Mouse (Mus musculus) adrenal gland, postnatal 36 days (tissue): ENCODE results near the gene Rac2. TPM values are rescaled to one million over a fixed set of nuclear protein-coding genes. Genes with fewer than 3 reads are reported as not detected.

Experiments used
- DNase-seq, 2 experiments: peaks; one replicate each; pipeline ENCODE4 v3.0.0; 2021; ENCODE audit warnings: mixed read lengths in 1 of 2
- total RNA-seq, 2 experiments: library from RNA; stranded (reverse); gene quantifications; 2 replicates each; pipeline ENCODE4 v1.2.3; 2021

Gene Rac2
- total RNA-seq, 2 experiments from 2014 or later, result 3.3 to 3.7 TPM

DNA sequence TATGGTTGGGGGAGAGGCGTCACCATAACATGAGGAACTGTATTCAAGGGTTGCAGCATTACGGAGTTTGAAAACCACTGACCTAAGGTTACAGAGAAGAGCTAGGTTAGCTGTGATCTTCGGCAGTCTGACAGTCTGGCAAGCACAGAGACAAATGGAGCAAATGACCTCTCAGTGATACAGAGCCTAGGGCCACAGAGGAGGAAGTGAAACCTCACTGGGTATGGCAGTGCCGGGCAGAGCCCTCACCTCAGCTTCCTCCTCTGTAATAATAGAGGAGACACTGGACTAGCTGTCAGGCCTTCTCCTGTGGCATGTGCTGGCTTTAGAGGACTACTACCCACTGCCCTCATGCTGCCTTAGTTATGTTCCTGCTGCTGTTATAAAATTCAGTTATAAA lies 16.3 kb upstream of the Rac2 start:
- no peak for DNase-seq

DNA sequence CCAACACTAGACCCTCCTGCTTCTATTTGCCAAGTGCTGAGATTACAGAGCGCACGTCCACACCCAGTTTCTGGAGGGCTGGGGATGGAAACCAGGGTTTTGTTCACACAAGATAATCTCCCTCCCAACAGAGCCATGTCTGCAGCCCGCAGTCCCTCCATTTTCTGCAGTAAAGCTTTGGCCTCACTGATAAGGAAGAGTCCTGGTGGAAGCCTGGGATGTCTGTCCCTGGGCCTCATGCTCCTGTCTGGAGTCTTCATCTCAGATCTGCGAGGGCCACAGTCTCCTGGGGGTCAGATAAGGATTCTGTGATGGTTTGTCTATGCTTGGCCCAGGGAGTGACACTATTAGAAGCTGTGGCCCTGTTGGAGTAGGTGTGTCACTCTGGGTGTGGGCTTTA lies 15.5 kb upstream of the Rac2 start:
- no peak for DNase-seq

DNA sequence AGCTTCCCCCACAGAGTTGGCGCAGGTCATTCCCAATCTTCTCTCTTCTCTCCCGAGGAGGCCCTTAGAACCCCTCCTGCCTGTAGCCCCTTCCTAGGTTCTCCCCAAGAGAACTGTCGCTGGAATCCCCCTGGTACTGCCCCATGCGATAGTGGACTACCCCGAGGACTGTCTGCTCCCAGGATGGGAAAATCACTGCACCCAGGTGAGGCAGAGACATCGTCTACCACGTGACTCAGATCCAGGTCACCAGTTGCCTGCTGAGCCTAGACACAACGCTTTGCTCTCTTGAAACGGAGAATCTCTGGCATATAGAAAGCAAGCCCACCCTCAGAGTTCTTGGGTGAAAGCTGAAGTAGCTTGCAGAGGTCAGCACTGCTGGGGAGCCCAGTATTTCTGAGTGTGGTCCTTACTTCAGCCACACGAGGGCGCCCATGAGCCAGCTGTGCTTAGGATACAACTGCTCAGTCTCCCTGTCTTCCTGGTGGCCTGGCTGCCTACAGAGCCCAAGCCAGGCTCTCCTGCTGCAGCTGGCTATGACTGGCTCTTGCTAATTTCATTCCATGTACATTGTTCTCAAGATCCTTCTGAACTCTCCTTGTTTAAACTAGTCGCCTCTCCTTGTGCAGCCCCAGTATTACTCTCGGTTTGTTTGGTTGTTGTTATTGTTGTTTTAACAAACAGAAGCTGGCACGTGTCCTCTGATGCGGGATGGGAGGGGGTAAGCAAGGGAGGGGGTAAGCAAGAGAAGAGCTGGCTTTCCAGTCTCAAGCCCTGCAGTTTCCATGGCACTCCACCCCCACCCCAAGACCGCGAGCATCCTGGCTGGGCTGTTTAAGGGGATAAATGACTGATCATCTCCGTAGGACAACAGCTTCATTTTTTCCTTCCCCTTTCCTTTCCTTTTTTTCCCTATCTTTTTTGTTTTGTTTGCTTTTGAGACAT lies 14.7 kb upstream of the Rac2 start:
- DNase-seq, result peak; percentile 90

DNA sequence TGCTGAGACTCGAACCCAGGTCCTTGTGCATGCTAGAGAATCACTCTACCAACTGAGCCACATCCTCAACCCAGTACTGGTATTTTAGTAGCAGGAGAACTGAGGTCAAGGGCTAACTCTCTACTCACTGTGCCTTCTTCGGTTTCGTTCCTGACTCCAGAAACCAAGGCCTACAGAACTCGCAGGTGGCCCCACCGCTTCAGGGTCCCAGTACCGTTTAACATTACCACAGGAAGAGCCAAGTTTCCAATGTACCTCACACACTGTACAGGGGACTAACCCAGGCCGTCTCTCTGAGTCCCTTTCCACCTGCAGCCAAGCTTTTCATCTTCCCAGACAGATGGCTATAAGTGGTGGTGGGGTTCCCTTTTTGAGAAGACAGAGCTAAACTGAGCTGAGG lies 12.8 kb upstream of the Rac2 start:
- DNase-seq, result no peak

DNA sequence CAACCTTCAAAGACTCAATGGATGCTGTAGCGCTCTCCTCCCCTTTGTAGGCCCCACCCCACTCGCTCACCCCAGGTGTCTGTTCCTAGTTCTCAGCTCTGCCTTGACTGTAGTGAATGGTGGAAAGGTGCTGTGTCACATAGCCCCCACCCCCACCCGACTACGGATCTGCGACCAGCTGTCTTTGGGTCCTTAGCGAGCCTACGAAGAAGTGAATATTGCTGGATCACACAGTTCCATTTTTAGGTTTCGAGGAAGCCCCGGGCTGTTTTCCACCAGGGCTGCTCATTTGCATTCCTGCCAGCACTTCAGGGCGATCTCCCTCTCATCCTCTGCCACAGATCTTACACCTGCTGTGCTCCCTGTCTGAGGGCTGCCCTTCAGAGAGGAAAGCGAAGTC lies 10.8 kb upstream of the Rac2 start:
- no peak for DNase-seq

DNA sequence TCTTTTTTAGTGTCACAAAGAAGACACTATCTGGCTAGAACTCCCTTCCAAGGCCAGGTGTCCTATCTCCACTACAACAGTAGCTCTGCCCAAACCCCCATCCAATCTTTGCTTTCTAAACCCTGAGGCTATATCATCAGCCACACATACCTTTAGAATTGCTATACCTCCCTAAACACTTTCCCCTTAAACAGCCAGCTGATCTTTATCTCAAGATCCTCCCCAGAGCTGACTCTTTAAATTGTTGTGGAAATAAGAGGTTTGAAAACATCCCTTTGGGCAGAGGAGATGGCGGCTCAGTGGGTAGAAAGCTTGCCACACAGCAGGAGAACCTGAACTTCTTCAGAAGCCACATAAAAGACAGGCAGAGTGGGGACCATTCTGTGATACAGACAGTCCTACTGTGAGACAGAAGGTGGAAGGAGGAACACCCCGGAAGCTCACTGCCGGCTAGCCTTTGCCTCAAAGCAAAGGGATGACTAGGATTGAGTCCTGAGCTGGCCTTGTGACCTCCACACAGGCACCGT lies 3.8 kb upstream of the Rac2 start:
- DNase-seq, result no peak

DNA sequence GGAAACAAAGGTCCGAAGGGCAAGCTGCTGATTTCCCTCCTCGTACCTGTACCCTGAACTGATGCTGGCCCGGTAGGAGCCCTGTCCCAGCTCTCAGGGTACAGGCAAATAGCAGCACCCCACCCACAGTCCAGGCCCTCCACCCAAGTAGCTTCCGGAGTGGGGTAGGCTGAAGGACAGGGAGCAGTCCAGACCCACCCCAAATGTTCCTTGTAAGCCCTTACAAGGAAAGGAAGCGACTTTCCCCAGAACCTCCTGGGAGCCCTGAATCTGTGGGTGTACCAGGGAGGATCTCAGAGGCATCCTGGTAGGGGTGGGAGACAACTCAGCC lies 348 bp downstream of the Rac2 start:
- no peak for DNase-seq

DNA sequence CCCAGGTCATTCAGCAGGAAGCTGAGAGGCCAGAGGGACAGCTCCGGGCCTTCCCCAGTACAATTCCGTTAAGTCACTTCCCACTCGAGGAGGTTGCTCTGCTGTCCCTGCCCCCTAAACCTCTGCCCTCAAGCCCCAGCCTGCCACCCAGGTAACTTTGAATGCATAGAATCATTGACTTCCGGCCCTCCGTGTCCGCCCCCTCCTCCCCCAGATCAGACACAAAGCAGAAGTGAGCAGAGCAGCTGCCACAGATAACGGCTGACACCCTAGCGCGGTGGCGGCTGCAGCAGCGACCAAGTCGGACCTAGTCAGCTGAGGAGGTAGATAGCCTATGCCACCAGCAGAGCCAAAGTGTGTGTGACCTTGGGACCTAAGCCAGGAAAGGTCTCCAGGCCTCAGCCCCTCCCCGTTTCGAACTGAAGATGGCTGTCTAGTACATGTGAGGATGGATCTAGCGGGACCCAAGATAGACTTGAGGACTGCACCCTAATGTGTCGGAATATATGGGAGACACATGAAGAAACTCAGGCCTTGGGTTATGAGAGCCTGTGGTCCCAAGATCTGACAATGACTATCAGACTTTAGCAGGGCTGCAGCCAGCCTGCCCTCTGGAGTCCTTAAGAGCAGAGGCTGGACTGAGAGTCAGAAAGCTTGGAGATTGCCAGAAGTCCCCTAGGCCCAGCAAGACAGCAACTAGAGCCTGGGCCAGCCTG lies 871 bp downstream of the Rac2 start:
- peak; percentile 17 to 31 for DNase-seq

DNA sequence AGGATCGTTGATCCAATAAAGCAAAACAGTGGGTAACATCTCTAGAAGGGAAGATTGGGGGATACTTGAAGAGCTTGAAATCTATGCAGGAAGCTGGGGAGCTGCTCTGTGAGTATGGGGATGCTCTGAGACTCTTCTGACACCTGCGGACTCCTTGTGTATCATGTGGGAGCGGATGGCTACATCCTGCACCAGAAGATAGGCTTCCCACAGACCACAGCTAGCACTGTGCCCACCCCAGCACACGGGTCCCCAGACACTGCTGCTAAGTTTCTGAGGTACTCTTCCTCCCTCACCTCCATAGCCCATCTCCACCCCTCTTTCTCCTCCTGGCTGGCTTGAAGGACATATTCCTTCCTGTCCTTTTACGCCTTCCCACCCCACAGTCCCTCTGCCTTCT lies 2.4 kb downstream of the Rac2 start:
- DNase-seq, result no peak

DNA sequence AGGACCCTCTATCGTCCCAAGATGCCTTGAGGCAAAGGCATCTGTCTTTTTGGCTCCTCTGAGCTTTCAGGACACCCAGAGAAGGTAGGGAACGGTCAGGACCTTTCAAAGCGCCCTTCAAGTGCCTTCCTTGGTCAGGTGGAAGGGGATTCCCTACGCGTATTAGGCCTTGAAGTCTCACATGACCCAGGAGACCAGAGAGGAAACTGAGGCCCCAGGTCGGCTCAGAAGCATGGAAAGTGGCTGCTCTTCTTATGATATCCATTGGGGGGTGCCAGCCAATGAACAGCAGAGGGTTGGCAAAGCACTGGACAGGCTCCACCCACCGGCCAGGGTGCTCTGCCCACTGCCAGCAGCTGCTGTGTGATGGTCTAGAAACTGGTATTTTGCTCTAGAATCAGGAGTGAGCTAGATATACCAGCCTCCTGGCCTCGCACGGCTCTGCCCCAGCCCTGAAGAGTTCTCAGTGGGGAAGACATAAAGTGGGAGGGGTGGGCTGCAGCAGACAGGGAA lies 4.9 kb downstream of the Rac2 start:
- DNase-seq, result no peak

DNA sequence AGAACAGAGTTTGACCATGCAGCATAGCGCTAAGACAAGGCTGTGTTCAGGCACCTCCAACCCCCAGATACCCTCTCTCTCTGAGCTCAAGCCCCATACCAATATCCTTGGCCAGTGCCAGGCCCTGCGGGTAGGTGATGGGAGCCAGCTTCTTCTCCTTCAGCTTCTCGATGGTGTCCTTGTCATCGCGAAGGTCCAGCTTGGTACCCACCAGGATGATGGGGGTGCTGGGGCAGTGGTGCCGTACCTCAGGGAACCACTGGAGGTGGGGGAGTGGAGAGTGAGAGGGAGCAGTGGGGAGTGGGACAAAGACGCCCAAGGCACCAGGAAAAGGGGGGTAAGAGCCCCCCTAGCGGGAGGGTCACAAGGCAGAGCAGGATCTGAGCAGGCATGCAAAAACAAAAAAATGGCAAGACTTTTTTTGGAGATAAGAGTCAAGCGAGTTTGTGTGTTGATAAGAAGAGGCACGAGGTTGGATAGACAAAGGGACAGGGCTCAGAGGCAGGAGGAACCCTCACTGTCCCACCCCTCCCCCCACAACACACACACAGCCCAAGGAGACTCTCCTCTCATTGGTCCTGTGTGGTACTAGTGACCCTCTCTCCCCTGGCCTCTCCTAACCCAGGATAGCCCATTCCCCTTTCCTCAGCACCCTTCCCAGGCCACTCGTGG lies 7.7 kb downstream of the Rac2 start:
- no peak for DNase-seq

DNA sequence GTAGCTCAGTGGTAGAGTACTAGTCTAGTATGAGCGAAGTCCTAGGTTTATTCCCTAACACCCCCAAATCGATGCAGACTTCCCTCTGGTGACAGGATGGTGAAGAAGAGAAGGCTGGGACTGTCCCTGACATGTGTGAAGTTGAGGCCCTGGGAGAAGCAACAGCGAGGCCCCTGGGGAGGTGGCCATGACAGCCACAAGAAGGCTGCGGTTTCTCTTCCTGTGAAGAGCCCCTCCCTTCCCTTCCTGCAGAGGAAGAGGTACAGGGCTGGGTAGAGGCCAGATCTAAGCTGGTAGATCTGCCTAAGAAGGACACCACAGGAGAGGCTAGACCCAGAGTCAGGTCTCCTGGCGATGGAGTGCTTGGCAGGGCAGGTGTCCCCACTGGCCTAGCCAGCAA lies 8.6 kb downstream of the Rac2 start:
- DNase-seq, result no peak

DNA sequence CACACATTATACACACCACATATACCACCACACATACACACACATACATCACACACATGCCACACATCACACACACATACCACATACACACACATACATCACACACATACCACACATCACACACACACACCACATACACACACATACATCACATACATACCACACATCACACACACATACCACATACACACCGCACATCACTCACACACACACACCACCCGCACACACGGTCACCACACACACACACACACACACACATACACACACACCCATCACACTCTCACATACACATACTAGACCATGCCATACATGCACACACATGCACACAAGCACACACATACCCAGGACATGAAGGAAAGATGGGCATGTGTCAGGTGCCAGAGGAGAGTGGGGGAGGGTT lies 9.2 kb downstream of the Rac2 start:
- DNase-seq, result no peak

DNA sequence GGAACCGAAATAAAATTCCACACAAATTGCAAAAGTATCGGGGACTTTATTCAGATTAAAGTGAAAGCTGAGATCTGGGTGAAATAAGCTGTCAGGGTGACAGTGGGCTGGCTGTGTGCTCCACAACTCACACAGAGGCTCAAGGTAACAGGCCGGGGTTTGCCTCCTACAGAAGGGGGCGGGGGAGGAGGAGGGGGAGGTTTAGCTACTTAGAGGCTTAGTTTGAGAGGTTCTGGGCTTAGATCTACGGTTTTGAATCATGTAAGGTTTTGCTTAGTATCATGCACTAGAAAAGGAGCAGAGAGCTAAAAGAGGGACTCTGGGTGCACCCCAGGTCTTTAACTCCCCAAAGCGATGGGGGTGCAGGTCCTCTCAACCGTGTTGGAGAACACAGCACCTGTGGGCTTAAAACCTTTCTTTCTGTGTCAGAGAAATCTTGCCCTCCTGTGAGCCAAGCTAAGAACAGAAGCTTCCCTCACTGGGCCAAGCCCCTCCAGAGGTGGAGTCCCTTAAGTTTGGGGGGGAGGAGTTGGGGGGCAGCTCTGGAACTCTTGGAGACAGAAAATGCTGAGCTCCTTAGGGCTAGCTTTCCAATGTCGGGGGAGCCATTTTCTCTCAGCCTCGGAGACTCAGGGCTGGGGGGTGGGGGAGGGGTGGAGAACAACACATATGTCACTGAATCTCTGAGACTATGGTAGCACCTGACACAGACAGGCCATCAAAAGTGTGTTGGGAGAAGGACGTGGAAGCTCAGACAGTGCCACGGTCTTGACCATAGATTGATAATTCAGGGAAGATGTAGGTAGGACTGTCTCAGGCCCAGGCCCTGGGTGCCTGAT lies 13.2 kb downstream of the Rac2 start:
- no peak for DNase-seq

DNA sequence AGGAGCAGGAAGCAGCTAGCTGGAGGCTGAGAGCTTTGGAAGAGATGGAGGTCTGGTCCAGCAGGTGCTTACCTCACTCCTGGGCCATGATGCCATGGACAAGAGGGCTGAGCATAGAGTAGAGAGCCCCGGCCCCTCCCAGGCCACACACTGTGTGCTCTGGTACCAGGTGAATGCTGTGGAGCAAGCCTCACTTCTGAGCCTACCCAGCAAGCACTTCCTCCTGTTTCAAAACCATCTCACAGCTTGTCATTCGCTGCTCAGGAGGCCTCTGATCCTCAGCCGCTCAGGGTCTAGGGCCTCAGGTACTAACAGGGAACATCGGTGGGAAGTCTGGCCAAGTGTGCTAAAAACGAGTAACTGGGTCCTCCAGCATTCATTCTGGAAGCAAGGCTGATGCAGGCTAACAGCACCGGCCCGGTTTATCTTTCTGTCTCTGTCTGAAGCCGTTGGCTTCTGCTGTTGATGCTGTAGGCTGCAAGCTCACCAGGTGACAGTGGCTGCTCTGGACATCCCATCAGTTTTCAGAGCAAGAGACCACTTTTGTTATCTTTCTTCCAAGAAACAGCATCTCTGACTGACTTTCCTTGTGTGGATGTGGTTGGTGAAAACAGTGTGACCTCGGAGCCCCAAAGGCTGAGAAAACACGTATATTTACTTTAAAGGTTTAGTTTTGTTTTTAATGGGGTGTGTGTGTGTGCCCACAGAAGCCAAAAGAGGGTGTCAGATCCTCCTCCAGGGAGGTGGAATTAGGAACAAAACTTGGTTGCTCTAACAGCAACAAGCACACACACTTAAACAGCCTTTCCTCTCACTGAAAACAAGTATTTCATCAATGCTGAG lies 14.7 kb downstream of the Rac2 start:
- DNase-seq, result no peak

DNA sequence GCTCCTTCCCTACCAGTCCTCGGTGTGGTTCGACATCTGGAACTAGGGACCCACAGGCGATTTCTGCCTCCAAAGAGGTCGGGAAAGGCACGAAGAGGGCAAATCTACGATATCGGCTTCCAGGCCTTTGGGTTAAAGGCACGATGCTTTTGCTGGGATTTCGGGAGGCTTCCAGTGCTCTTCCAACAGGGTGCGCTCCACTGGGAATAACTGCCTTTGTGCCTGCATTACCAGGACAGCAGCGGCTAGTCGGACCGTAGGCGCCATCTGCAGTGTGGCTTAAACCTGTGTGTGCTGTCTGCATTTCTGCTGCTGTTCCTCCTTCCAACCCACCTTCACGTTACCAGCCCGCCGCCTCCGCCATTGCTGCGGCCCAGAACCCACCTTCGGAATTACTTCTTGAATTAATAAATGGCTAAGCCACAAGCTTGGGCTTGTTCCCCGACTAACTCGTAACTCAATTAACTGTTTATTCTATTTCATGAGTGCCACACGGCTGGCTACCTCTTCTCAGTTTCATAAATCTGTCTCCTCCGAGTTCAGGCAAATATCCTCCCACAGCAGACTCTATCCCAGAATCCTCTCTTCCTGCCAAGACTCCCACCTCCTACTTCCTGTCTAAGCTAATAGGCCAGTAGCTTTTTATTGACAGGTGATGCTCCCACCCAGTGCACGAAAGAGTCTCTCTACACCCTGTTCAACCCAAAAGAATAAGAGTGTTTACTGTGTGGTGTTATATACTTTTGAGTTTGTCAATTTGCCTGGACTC lies 17.9 kb downstream of the Rac2 start:
- no peak for DNase-seq

DNA sequence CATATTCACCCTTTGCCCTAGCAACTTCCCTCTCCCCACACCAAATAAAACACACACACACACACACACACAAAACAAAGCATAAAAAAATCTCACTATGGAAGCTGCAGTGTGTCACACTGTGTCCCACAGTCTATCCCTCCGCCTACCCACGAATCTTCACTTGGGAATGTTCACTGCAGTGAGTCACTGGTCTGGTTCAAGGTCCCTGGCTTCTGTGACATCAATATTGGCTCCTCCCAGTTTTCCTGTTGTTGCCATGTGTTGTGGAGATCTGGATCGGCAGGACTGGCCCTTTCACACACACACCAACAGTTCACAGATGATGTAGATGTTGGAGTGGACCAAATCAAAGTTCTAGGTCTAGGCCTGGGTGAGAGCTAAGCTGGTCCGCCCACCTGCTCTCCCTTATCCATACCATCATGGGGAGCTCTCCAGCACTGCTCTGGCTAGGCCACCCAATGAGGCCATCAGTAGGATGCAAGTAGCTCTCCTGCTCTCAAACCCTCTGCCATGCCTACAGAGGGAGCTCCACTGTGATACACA lies 23.3 kb downstream of the Rac2 start:
- DNase-seq, result peak; percentile 74 to 76

DNA sequence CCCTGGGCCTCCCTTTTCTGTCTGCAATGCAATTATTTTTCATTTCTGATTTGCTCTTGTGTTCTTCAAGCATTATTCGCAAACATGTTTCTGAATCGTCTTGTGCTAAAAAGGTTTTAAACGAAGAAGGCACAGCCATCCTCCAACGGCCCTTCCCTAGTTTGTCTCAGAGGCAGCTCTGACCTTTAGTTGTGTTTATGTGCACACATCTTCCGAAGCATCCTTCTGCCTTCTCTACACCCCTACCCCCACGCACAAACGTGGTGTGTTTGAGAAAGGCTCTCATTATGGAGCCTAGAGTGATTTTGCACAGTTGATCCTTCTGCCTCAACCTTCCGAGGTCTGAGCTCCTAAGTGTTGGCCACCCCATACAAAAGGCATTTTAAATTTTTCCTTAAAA lies 23.9 kb downstream of the Rac2 start:
- no peak for DNase-seq

DNA sequence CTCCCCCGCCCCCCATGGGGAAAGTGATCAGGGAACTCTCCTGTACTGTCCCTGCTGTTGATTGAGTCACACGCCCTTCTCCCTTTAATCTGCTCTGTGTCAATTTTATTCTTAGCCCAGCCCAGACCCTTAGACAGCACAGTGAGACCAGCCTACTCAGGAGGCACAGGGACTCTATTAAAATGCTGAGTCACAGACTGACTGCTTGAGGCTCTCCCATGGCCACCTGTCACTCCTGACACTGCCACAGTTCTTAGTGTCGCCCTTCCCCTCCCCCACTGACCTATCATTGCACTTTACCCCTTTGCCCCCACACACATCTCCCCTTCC lies 24.3 kb downstream of the Rac2 start:
- DNase-seq, result peak; percentile 31 to 64
